Mouse (Mus musculus) erythroblast, embryonic 14.5 days (primary cell): Measurements from ENCODE around the gene Flvcr1.

Experiments
- GATA1 ChIP-seq: IDR thresholded peaks from 2 replicates; pipeline ENCODE4 v1.6.1; 2012; ENCODE audit warnings: low read length, inconsistent platforms, mixed read lengths
- TAL1 ChIP-seq: IDR thresholded peaks from 3 replicates; pipeline ENCODE4 v1.6.1; 2012; ENCODE audit warnings: low read length, inconsistent platforms, mixed read lengths

GRCm38 (mm10) chr1:191020217-191020924, 5.6 kb downstream of the Flvcr1 start:
- no peak for TF ChIP-seq GATA1
- TF ChIP-seq TAL1: no peak
